Mouse (Mus musculus): ENCODE measurements at regions not wholly inside any gene's neighbourhood (a gene's known extent, or its start where the extent isn't known, plus 50 kb on each side); places are given as distances from the start of the nearest gene placed in this dataset.
"Not testable (repeated sequence)": the region's sequence is repeated elsewhere in the genome, so short reads cannot be mapped to it uniquely, and the experiment has no call there.

DNA sequence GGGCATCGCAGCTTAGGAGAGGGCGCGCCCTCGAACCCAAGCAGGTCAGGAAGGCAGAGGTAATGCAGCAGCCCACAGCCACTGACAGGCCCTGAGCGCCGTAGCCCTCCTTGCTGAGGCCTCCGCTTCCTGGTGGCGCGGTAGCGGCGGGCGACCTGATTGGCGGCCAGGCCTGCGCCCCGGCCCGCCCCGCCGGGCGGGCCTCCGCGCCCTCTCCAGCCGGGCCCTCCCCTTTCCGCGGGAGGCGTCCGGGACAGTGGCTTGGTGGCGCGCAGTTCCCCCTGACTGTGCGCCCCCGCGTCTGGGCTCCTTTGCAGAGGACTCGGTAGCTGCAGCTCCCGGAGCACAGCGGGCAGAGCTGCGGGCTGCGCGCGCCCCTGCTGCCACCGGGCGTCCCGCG is 242.1 kb downstream of the Gm21863 start:
- not testable (repeated sequence) for DNase-seq (ENCODE audit: low spot score in 2 of 2)

DNA sequence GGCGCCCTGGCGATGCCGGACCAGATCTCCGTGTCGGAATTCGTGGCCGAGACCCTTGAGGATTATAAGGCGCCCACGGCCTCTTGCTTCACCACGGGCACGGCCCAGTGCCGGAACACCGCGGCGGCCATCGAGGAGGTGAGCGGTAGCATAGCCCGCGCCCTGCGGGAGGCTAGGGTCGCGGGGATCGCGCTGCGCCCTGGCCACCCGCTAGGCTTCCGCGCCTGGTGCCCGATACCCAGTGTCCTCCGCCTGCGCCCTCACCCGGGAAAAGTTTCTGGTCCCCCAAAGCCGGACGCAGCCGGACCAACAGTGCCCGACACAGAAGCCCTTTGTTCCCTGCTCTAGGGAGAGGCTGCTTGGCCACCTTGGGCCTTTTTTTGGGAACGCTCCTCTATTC is 242.6 kb downstream of the Gm21863 start:
- DNase-seq (ENCODE audit: low spot score in 2 of 2): not testable (repeated sequence)

DNA sequence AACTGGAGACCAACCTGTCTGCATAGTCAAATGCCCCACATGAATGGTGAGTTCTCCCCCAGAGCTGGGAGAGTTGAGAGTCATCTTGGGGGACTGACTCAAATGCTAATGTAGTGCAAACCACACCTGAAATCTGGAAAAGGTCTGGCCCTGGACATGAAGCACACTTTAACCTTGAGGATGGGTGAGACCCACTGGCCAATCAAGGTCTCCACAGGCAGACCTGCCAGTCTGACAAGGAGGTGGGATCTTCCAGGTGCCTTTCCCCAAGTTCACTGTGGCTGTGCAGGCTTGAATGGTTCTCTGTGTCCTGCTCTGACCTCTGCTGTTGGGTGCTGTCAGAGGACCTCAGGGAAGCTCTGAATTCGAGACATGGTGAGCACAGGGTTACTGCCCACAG is 269.6 kb downstream of the Gm21863 start:
- not testable (repeated sequence) for DNase-seq (ENCODE audit: low spot score in 2 of 2)

DNA sequence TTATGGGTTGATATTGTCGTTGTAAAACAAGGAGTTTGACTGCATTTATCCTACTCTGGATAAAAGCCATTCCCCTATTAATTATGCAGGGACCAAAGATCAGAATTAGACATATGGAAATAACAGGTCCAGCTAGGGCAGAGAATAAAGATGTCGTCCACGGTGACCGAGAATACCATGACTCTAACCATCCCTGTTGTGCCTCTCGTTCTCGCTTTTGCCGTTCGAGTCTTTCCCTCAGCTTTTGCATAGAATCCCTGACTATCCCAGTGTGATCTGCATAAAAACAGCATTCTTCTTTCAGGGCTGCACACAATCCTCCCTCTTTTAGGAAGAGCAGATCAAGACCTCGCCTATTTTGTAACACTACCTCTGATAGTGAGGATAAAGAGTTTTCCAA is 272.5 kb downstream of the Gm21863 start:
- not testable (repeated sequence) for DNase-seq (ENCODE audit: low spot score in 2 of 2)

DNA sequence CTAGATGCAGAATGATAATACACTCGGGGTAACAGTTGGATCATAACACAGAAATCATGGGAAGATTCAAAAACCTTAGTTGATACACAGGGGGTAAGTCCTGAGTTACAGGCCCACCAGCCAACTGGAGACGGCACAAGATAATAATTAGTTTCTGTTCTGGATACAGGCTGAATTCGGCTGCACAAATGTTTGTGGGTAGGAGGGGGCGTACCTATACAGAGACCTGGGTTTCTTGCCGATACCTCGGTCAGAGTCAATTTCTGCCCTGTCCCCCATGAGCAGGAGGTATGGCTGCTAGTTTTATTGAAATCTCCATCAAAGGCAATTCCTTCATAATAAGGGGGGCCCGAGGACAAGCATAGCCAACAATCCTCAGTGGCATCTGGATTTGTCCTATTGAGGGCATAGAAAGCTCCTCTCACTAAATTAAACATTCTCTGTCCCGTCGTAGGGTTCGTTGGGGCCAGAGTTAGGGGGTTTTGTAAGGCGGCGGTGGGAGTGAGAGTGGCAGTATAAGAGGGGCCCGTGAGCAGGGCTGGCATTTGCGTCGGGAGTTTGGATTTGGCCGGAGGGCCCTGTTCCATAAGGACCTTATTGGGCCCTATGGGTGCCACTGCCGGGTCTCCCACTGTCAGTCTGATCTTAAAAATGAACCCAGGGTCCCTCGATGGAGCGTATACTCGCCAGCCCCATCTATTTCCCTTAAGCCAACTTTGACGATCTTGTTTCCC is 273.3 kb downstream of the Gm21863 start:
- DNase-seq (ENCODE audit: low spot score in 2 of 2): not testable (repeated sequence)

DNA sequence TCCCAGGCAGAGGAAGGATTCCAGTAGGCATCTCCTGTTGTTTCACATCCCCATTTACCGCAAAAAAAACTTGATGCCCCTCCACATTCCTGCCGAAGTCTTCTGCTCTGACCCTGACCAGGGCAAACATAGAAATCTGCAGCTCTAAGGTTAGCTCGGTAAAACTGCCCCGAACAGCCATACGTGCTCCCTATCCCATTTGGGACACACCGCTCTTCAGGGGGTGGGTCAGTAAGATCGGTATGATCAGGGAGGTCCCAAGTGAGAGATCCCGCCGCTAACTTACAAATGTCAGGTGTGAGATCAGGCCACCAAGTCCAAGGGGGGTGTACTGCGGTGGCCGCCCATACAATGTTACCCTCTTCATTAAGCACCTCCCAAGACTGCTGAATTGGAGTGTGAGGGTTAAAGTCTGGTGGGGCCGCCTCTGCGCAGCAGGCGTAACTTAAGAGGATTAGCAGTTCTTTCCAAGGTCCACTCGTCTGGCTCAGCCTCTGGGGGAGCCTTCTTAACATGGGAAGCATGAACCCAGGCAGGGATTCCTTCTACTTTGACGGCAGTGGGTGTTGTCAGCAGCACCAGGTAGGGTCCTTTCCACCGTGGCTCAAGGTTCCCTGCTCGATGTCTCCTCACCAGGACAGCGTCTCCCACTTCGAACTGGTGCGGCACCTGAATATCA is 274.2 kb downstream of the Gm21863 start:
- not testable (repeated sequence) for DNase-seq (ENCODE audit: low spot score in 2 of 2)

DNA sequence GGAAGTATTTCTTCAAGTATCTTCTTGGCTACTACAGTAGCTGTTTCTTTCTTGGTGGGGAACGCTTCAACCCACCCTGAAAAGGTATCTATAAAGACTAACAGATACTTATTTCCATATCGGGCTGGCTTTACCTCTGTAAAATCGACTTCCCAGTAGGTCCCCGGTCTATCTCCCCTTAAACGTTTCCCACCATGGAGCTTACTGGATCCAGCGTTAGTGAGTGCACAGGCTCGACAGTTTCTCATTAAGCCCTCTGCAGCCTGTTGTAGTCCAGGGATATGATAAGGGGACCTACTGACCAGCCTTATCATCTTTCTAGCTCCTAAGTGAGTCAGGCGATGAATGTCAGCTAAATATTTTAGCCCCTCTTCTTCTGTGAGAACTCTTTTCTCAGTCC is 275.1 kb downstream of the Gm21863 start:
- DNase-seq (ENCODE audit: low spot score in 2 of 2): not testable (repeated sequence)

DNA sequence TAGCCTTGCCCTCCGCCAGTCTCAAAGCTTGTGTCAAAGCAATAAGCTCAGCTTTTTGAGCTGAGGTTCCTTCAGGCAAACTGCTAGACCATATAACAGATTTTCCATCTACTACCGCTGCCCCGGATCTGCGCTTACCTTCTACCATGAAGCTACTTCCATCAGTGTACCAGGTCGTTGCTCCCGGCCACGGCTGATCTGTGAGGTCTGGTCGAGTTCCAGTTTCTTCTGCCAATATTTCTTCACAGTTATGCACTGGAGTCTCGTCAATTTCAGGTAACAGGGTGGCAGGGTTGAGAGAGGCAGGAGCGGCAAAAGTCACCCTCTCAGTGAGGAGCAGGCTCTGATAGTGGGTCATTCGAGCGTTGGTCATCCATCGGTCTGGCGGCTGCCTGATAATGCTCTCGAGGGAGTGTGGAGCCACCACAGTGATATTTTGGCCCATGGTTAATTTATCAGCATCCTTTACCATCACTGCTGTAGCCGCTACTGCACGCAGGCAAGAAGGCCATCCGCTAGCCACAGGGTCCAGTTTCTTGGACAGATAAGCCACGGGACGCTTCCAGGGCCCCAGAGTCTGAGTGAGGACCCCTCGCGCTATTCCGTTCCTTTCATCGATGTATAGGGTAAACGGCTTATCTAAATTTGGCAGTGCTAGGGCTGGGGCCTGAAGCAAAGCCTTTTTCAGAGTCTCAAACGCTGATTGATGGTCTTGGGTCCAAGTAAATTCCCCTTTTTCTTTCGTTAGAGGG is 276.0 kb downstream of the Gm21863 start:
- DNase-seq (ENCODE audit: low spot score in 2 of 2): no peak

DNA sequence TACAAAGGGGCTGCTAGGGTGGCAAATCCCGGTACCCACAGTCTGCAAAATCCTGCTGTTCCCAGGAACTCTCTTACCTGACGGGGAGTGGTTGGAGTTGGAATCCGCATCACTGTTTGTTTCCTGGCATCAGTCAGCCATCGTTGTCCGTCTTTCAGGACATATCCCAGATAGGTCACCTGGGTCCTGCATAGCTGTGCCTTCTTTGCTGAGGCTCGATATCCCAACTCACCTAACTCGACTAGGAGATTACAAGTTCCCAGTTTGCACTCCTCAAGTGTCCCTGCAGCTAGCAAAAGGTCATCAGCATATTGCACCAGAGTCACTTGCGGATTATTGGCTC is 276.6 kb downstream of the Gm21863 start:
- DNase-seq (ENCODE audit: low spot score in 2 of 2): peak in 1 of 2 experiments; percentile 3

DNA sequence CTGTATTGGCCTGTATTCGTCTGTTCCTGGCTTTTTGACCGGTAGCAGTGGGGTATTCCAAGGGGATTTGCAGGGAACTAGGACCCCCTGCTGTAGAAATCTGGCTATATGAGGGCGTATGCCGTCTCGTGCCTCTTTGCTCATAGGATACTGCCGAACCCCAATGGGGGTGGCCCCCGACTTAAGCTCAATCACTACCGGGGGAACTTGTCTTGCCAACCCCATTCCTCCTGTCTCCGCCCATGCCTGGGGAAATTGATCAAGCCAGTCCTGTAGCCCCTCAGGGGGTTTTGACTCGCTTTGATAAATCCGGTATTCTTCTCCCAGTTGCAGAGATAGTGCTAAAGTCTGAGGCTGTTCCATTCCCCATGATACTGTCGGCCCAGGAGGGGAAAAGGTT is 277.2 kb downstream of the Gm21863 start:
- DNase-seq (ENCODE audit: low spot score in 2 of 2): no peak

DNA sequence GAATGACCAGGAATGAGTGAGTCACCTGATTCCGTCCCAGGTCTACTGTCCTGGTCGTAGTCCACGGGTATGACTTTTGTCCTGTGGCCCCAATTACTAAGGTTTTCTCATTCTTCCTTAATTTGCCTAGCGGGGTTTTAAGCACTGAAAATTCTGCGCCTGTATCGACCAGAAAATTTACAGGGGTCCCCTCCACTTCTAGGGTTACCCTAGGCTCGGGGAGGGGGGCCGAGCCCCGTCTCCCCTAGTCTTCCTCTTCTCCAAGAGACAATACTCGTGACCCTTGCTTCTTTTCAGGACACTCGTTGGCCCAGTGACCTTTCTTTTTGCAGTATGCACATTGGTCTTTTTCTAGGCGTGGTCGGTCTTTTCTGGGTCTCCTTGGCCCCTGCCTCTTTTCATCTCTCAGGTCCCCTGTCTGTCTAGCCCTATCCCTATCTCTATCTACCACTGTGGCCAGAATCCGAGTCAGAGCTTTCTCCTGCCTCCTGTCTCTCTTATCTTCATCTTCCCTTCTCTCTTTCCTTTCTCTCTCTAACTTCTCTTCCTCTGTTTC is 277.8 kb downstream of the Gm21863 start:
- DNase-seq (ENCODE audit: low spot score in 2 of 2): no peak

DNA sequence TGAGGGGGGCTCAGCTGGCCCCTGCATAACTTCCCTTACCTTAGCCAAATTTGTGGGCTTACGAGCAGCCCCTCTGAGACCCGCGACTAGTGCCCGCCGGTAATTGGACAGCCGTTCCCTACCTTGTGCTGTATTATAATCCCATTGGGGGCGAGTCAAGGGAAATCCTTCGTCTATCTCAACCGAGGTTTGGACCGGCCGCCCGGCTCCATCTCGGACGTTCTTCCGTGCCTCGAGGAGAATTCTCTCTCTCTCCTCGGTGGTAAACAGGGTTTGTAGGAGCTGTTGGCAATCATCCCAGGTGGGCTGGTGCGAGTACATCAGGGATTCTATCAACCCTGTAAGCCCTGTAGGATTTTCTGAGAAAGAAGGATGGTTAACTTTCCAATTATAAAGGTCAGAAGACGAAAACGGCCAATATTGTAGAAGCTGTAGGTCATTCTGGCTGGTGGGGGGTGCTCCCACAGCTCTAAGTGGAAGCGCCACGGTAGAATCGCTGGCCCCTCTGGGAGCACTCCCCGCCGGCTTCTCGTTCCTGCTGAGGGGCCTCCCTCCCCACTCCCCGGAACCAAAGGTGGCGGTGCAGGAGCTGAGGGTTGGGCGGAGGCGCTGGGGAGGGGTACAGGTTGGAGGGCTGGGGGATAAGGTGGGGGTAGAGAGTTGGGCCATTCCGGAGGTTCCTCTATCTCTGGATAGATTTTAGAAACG is 278.6 kb downstream of the Gm21863 start:
- DNase-seq (ENCODE audit: low spot score in 2 of 2): peak in 1 of 2 experiments; percentile 3

DNA sequence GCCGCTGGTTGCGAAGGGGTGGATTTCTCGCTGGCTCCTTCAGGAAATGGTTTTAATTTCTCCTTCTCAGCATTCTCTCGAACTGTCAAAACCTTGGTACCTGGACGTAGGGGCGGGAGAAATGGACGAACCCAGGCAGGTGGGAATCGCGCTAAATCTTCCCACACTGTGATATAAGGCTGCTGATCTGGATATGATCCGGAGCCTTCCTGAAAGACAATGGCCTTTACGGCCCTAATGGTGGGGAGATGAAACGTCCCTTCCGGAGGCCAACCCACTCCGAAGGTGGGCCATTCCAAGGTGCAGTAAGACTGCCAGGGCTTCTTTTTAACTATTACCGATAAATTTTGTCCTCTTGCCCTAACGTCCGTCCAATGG is 279.1 kb downstream of the Gm21863 start:
- no peak for DNase-seq (ENCODE audit: low spot score in 2 of 2)

DNA sequence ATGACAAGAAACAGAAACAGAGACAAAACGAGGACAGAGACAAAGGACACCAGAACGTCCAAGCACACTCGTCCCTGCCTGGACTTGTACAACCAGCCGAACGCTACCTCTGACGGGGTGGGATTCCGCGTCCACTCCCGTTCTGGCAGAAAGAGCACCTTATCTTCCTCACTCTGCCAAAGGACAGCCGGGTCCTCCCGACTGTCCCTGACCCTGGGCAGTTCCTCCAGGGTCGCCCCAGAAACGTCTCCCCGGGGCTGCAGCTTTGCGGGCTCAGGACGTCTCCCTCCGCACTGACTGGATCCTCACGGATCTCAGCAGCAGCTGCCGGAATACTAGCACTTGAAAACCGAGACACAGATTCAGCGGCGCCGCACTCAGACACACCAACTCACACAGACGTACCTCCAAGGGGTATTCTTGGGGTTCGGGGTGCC is 279.6 kb downstream of the Gm21863 start:
- peak in 1 of 2 experiments; percentile 4 for DNase-seq (ENCODE audit: low spot score in 2 of 2)

Data from frontal cortex, postnatal 25 days (tissue).